Mouse (Mus musculus) hindbrain, embryonic 13.5 days (tissue): ENCODE results near the gene Btbd10. TPM values are rescaled to one million over a fixed set of nuclear protein-coding genes. Genes with fewer than 3 reads are reported as not detected.

Source experiments
- ATAC-seq: fragments of 200-750 bp; cut with Nextera tagmentation; 2 replicates; pipeline ENCODE4 v1.8.0; 2017; ENCODE audit warnings: moderate TSS enrichment; ENCODE audit not compliant: low FRiP score
- H3K27ac ChIP-seq: fragments of 300-500 bp; sonication (generic); 2 replicates; pipeline ENCODE4 v1.5.1; 2015; ENCODE audit warnings: inconsistent platforms, mild to moderate bottlenecking, moderate library complexity
- H3K27me3 ChIP-seq: fragments of 300-500 bp; sonication (generic); 2 replicates; pipeline ENCODE4 v1.6.1; 2015; ENCODE audit warnings: mild to moderate bottlenecking, inconsistent platforms
- H3K36me3 ChIP-seq: fragments of 300-500 bp; sonication (generic); 2 replicates; pipeline ENCODE4 v1.6.1; 2015; ENCODE audit warnings: mild to moderate bottlenecking, inconsistent platforms
- H3K4me1 ChIP-seq: fragments of 300-500 bp; sonication (generic); replicated peaks from 2 replicates; pipeline ENCODE4 v1.6.1; 2015; ENCODE audit warnings: inconsistent platforms
- H3K4me2 ChIP-seq: fragments of 300-500 bp; sonication (generic); 2 replicates; pipeline ENCODE4 v1.6.1; 2015; ENCODE audit warnings: inconsistent platforms, mild to moderate bottlenecking, moderate library complexity
- H3K4me3 ChIP-seq: fragments of 300-500 bp; sonication (generic); 2 replicates; pipeline ENCODE4 v1.5.1; 2015; ENCODE audit warnings: mild to moderate bottlenecking, inconsistent platforms
- H3K9ac ChIP-seq: fragments of 300-500 bp; sonication (generic); 2 replicates; pipeline ENCODE4 v1.6.1; 2015; ENCODE audit warnings: mild to moderate bottlenecking, inconsistent platforms
- H3K9me3 ChIP-seq: fragments of 300-500 bp; sonication (generic); 2 replicates; pipeline ENCODE4 v1.6.1; 2016; ENCODE audit warnings: inconsistent platforms
- WGBS: fragments of 180-500 bp; shearing (Covaris S2); methylation state at CpG from one replicate; pipeline ENCODE4 v1.1.7; 2015; 5-methylcytosine and 5-hydroxymethylcytosine counted together
- polyA plus RNA-seq: library from polyadenylated mRNA; unstranded; fragments of >200 nt; fragmentation: Nextera tagmentation; extraction: Ambion mirVana; gene quantifications from 2 replicates; pipeline ENCODE4 v1.2.1, GENCODE M21; 2015

Gene Btbd10
- polyA plus RNA-seq, 1 experiment from 2014 or later, result 64.2 TPM

DNA sequence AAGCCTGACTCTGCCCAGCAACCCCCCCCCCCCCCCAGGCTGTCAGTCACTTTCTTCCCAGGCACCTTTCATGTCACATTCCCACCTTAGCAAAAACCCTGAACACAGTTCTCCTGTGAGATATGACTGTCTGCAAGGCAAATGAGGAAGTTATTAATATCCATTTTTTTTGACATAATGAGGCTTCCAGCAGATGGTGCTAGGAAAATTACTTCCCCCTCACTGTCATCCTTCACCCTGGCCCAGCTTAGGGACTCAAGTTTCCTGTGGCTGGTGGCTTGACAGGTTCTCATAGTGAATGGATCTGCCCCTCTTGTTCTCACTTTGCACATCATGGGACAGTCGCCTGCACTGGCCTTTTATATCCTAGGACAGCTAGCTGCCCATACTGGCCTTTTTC lies 80.0 kb downstream of the Btbd10 start:
- ATAC-seq, result no peak
- Histone ChIP-seq H3K4me1 (peaks cover 2% of the 10 kb centered on the region; the same call in 1 of the 2 replicates), H3K9me3 (no peaks in the 10 kb centered on the region), H3K9ac (no peak overlapping the region), H3K4me2 (no peak overlapping the region), H3K4me3 (no peak overlapping the region), H3K36me3 (peaks cover 26% of the 10 kb centered on the region), H3K27ac (peak overlapping the region; percentile 35; the same call in 1 of the 2 replicates), H3K27me3 (no peaks in the 10 kb centered on the region)
- WGBS, result 66% methylated on average over 1 of the region's 1 CpGs

DNA sequence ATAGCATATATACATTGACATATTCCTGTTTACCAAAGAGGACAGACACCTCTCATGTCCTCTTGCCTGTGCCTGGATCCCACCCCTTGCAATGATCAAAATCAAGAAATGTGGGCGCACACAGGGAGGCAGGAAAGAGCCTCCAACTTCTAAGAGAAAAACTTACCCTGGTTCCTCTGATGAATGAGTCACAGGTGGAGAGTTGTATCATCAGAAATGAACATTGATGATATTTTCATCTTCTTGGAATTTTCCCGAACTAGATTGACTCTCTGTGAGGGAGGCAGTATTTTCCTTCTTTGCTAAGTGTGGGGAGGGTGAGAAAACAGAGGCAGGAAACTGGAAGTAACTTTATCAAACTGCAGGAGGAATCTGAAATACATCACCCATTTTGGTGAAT lies 83.8 kb downstream of the Btbd10 start:
- no peak for ATAC-seq
- Histone ChIP-seq H3K9me3 (no peaks in the 10 kb centered on the region), H3K36me3 (peaks cover 32% of the 10 kb centered on the region), H3K27me3 (no peaks in the 10 kb centered on the region), H3K4me1 (peaks cover 2% of the 10 kb centered on the region; the same call in 1 of the 2 replicates), H3K4me3 (no peak overlapping the region), H3K4me2 (no peak overlapping the region), H3K27ac (no peak overlapping the region), H3K9ac (no peak overlapping the region)
- 90% methylated on average over 2 of the region's 2 CpGs for WGBS

DNA sequence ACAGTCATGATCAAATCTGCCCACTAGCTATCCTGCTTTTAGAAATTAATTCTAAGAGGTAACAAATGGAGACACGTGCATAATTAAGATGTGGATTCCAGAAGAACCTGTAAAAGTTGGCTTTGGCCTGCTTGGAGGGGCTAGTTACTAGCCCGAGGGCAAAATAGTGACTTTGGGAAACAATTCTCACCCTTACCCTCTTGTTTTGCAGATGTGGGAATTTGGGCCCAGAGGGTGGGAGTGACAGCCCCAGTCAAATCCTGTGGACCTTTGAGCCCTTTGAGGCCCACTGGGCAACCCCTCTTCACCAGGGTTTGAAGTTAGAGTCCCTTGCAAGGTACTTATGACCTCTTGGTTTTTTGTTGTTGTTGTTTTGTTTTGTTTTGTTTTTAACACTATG lies 89.9 kb downstream of the Btbd10 start:
- Histone ChIP-seq H3K9me3 (no peaks in the 10 kb centered on the region), H3K36me3 (peaks cover 11% of the 10 kb centered on the region), H3K4me2 (no peak overlapping the region), H3K4me1 (no peaks in the 10 kb centered on the region), H3K27me3 (no peaks in the 10 kb centered on the region), H3K27ac (no peak overlapping the region), H3K4me3 (no peak overlapping the region), H3K9ac (no peak overlapping the region)
- WGBS, result 75% methylated on average over 2 of the region's 2 CpGs
- ATAC-seq, result no peak

DNA sequence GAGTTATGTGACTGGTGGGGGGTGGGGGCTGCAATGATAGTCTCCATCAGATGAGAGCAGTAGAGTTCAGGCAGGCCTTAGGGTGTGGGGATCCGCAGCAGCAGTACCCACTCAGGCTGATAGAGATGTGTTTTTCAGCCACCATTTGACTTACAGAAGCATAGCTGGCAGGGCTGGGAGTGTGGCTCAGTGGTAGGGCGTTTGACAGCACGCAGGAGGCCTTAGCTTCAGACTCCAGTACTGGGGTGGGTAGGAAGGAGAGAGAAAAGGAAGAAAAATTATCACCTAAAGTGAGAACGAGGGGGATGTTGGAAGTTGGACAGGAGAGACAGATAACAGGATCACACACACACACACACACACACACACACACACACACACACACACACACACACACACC lies 90.7 kb downstream of the Btbd10 start:
- no peak overlapping the region for H3K9ac ChIP-seq
- H3K4me3 ChIP-seq, result no peak overlapping the region
- peaks cover 6% of the 10 kb centered on the region for H3K36me3 ChIP-seq
- H3K27ac ChIP-seq, result no peak overlapping the region
- WGBS, result 86% methylated on average over 4 of the region's 4 CpGs
- no peaks in the 10 kb centered on the region for H3K27me3 ChIP-seq
- no peak overlapping the region for H3K4me2 ChIP-seq
- H3K9me3 ChIP-seq, result no peaks in the 10 kb centered on the region
- ATAC-seq, result no peak
- H3K4me1 ChIP-seq, result no peaks in the 10 kb centered on the region

DNA sequence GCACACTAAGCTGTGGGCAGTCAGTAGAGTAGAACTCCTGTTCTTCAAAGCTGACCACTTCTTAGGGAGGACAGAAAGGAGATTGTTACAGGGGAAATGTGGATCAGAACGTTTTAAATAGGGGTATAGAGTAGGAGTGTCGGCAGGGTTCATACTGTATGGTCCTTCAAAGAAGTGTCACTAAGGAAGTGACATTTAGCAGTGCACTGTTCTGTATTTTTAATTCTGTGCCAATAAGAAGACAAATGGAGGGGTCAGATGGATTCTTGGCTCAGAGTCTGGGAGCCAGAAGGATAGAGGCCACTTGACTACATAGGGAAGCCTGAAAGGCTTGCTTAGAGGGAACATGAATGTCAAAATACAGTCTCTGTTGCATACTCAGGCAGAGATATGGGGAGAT lies 91.9 kb downstream of the Btbd10 start:
- Histone ChIP-seq H3K4me2 (no peak overlapping the region), H3K36me3 (no peaks in the 10 kb centered on the region), H3K27me3 (no peaks in the 10 kb centered on the region), H3K9me3 (no peaks in the 10 kb centered on the region), H3K27ac (no peak overlapping the region), H3K4me3 (no peak overlapping the region), H3K4me1 (no peaks in the 10 kb centered on the region; the same call in 1 of the 2 replicates), H3K9ac (no peak overlapping the region)
- ATAC-seq, result no peak
- 60% methylated on average over 2 of the region's 2 CpGs for WGBS

DNA sequence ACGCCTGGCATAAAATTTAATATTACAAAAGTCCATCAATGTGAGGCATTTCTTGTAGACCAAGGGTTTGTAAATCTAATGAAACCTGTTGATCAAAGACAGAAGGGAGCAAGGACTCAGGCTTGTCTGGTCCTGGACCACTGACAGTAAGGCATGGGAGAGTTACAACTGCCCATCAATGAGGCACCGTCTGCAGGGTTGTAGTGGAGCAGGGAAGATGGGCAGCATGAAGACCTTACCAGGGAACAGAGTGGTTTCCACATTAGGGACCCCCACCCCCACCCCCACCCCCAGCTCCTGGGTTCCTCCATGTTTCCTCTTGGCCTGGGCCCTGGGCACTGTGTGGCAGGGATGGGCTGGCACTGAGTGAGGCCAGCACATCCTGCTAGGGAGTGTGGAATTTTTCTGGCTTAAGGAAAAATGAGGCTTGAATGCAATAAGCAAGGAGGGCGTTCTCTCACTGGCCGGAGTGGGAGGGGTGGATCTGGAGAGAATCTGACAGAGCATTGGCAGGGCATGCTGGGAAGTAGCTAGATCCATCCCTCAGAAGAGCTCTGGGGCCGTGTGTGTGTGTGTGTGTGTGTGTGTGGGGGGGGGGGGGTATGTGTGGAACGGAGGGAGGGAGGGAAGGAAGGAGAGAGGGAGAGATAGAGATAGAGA lies 96.7 kb downstream of the Btbd10 start:
- no peaks in the 10 kb centered on the region for H3K9me3 ChIP-seq
- no peak overlapping the region for H3K4me2 ChIP-seq
- WGBS, result 76% methylated on average over 5 of the region's 6 CpGs
- H3K36me3 ChIP-seq, result no peaks in the 10 kb centered on the region
- ATAC-seq, result no peak
- no peak overlapping the region for H3K27ac ChIP-seq
- H3K4me1 ChIP-seq, result peaks cover 20% of the 10 kb centered on the region
- no peaks in the 10 kb centered on the region for H3K27me3 ChIP-seq
- no peak overlapping the region for H3K9ac ChIP-seq
- H3K4me3 ChIP-seq, result no peak overlapping the region

DNA sequence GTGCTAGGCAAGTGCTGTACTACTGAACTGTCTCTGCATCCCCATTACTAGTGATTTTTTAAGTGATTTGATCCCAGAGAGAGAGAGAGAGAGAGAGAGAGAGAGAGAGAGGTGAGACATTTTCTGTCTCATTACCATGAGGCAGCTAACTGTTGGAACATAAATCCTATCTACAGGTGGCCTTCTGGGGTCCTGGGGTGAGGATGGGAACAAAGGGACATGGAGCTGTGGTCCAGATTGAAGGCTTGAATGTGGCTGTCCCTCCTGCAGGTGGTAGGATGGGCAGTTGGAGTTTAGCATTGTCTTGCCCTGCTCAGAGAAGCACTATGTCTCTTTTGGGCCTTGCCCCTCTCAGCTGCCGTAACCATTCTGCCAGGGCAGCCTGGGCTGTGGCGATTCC lies 98.2 kb downstream of the Btbd10 start:
- WGBS, result 58% methylated on average over 2 of the region's 2 CpGs
- no peak for ATAC-seq
- H3K9ac ChIP-seq, result no peak overlapping the region
- H3K4me2 ChIP-seq, result no peak overlapping the region
- no peaks in the 10 kb centered on the region for H3K36me3 ChIP-seq
- H3K27ac ChIP-seq, result no peak overlapping the region
- H3K4me3 ChIP-seq, result no peak overlapping the region
- no peaks in the 10 kb centered on the region for H3K27me3 ChIP-seq
- H3K4me1 ChIP-seq, result peaks cover 20% of the 10 kb centered on the region
- H3K9me3 ChIP-seq, result no peaks in the 10 kb centered on the region

DNA sequence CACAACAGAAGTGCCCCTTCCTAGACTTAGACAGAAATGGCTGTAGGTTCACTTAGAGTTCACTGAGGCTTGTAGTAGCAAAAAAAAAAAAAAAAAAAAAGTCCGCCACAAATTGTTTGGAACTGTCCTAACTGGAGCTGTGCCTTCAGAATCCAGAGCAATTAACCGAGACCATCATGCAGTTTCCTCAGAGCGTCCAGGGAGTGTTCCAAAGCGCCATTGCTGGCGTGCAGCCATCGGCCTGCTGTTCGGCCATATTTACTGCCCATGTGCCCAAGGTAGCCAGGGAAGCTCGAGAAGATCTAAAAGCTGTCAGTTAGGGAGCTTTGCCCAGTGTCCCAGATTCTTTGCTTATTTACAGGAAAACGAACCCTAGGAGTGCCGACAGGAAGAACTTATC lies 98.6 kb downstream of the Btbd10 start:
- Histone ChIP-seq H3K27me3 (no peaks in the 10 kb centered on the region), H3K4me3 (no peak overlapping the region), H3K4me2 (no peak overlapping the region), H3K9ac (no peak overlapping the region), H3K9me3 (no peaks in the 10 kb centered on the region), H3K27ac (peak overlapping the region; percentile 5; the same call in 1 of the 2 replicates), H3K36me3 (no peaks in the 10 kb centered on the region), H3K4me1 (peaks cover 20% of the 10 kb centered on the region)
- 64% methylated on average over 10 of the region's 10 CpGs for WGBS
- no peak for ATAC-seq

DNA sequence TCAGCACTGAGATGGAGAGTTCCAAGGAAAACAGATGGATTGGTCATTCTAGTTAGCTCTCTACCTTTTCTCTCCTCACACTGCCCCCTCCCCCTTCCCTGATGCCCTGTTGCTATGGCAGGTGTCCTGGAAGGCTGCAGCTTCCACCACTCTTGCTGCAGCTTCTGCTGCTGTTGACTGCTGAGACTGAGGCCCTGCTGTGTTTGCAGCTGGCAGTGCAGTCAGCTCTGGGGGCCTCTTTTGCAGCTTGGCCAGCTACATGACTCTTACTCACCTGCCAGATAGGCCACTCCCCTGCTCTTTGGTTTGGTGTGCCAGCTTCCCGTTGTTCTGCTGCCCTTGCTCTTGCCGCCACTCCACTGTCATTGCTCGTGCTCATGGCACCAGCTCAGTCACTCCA lies 99.3 kb downstream of the Btbd10 start:
- Histone ChIP-seq H3K4me3 (no peak overlapping the region), H3K27me3 (no peaks in the 10 kb centered on the region), H3K9ac (no peak overlapping the region), H3K9me3 (no peaks in the 10 kb centered on the region), H3K36me3 (no peaks in the 10 kb centered on the region), H3K27ac (peak overlapping the region; percentile 5; the same call in 1 of the 2 replicates), H3K4me2 (no peak overlapping the region), H3K4me1 (peaks cover 20% of the 10 kb centered on the region)
- ATAC-seq, result no peak
- whole genome bisulfite sequencing, result 55% methylated on average over 3 of the region's 3 CpGs

DNA sequence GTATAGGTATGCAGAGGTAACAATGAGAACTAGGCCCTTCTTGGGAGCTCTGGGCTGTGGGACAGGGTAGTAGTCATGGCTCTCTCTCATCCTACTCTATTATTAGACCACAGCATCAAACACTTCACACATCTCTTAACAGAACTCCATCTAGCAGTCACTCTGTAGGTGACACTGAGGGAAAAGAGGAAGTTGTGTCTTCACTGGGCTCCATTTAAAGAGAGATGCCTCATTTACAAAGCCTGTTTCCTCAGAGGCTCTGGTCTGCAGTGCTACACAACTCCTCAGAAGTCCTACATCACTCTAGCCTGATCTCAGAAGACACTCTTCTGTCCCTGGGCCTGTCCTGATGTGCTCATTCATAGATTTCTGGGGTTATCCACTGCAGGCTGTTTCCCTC lies 100.1 kb downstream of the Btbd10 start:
- no peak for ATAC-seq
- H3K27me3 ChIP-seq, result no peaks in the 10 kb centered on the region

DNA sequence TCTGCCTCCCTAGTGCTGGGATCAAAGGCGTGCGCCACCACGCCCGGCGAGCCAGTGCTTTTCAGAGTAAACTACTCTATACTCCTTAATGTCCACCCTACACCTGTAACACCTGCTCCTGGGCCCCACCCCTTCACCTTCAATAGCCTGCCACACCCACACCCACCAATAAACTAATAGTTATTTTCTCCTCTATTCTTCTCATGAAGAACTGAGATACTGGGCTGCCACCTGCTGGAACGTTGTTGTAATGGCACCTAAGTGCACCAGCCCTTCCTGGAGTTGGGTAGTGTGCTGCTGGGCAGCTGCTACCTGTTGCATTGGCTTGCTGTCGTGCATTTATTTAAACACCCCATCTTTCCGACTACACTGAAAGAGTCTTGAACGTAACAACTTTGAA lies 100.9 kb downstream of the Btbd10 start:
- Histone ChIP-seq H3K9me3 (no peaks in the 10 kb centered on the region), H3K4me2 (no peak overlapping the region), H3K36me3 (no peaks in the 10 kb centered on the region), H3K4me3 (no peak overlapping the region), H3K9ac (no peak overlapping the region), H3K4me1 (peaks cover 22% of the 10 kb centered on the region), H3K27me3 (no peaks in the 10 kb centered on the region), H3K27ac (no peak overlapping the region)
- ATAC-seq, result no peak
- WGBS, result 81% methylated on average over 9 of the region's 9 CpGs

More for the DNA sequence above, 100.1 kb downstream of the Btbd10 start:
- Histone ChIP-seq H3K9ac (no peak overlapping the region), H3K36me3 (no peaks in the 10 kb centered on the region), H3K4me2 (no peak overlapping the region), H3K4me3 (no peak overlapping the region), H3K4me1 (peaks cover 22% of the 10 kb centered on the region), H3K9me3 (no peaks in the 10 kb centered on the region), H3K27ac (no peak overlapping the region)
